Mouse (Mus musculus) B cell, adult 2 months (primary cell): ENCODE results near the gene Olfr1454.

Experiments used
- DNase-seq, 2 experiments: peaks; one replicate each; pipeline ENCODE4 v3.0.0; 2022

Olfr1454 gene

DNA sequence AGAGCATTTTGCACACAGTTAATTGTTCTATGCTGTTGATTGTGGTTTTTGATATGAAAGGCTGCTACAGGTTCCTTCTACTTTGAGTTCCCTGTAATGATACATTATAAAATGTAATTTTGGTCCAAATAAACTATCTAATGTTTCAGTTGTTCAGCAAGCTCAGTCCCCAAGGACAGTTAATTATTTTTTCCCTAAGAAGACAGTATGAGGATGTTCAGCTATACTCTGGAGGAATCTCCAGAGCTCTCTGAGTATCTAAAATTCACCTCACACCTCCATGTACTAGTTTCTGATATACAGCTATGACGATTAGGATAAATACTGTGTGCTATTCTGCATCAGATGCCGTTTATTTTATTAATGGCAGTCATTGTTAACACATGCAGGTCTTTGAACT lies at the start of gene Olfr1454:
Gene Olfr1454, plus strand, starts transcription at position 301 of the 400 bp plus-strand sequence.
- no peak for DNase-seq

- no peak for DNase-seq
These were observed 32.2 kb upstream of the Olfr1454 start, which contains the start of gene Olfr1453 for GRCm38 (mm10) chr19:13028227-13028626. Olfr1453 (minus strand) TSS chr19:13028327.

DNA sequence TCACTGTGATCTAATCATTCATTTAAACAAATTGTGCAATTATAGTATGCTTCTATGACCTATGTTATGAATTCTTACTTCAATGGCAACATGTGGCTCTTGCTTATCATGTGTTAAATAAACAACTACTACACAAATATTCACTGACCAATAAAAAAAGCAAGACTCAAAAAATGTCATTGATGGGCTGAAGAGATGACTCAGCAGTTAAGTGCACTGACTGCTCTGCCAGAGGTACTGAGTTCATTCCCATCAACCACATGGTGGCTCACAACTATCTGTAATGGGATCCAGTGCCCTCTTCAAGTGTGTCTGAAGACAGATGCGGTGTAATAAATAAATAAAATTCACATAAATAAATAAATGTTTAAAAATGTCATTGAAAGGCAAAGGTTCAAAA lies 33.5 kb downstream of the Olfr1454 start:
- DNase-seq = no peak

GRCm38 (mm10) chr19:13097791-13098190 lies 37.4 kb downstream of the Olfr1454 start, which contains the start of gene Olfr1457:
Olfr1457 (minus strand) TSS chr19:13097891.
- DNase-seq = no peak

DNA sequence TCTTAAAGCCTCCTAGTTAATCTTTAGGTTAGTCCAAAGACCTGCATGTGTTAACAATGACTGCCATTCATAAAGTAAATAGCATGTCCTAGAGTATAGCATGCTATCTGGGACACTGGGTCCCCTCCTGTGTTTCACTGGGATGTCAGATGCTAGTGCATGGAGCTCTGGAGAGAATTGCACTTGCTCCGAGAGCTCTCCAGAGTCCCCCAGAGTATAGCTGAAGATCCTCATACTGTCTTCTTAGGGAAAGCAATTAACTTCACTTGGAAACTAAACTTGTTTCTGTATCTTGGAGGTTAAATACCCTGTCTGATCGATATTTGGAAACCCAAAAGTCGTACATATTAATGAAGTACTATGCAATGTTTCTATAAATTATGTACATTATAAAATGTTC lies 46.3 kb downstream of the Olfr1454 start, which contains the start of gene Olfr1458:
Gene Olfr1458, minus strand, starts transcription at position 101 of the 400 bp plus-strand sequence.
- no peak for DNase-seq
